Mouse (Mus musculus): ENCODE results near the gene Itga9.

The Itga9 gene

DNA sequence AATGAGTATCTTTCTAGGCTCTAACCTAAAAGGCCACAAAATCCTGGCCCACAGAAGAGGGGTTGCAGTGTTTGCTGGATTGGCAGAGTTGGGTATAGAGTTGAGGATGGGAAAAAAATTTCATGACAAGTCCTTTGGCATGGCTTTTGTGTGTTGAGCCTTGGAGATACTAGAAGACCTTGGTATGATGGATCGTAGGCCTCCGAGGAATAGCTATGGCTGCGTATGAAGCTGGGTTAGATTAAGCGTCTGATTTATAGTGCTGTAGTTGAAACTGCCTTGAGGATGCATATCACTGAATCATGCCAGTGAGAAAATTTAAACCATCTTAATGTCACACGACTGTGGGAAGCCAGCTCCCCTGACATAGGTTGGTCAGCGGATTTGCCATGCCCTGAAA is 114.6 kb downstream of the Itga9 start:
- in situ Hi-C loops (cut with MseI, MboI): no loop called here

DNA sequence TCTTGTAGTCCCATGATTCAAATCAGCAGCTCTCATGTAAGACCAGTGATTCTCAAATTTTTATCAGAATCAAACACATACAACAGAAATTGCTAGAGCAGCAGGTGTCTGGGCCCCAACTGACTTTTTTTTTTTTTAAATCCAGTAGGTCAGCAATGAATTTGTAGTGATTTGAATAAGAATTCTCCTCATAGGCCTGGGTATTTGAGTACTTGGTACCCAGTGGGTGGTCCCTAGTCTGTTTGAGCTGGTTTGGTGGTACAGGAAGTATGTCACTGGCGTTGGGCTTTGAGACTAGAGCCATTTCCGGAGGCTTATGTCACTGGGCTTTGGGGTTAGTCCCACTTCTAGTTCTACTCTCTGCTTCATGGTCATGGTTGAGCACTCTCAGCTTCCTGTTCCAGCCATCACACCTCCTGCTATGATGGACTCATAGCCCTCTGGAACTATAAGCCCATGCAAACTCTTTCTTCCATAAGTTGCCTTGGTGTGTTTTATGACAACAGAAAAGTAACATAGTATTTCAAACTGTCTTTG is 116.4 kb downstream of the Itga9 start:
- in situ Hi-C loops (cut with MseI, MboI): no loop called here

DNA sequence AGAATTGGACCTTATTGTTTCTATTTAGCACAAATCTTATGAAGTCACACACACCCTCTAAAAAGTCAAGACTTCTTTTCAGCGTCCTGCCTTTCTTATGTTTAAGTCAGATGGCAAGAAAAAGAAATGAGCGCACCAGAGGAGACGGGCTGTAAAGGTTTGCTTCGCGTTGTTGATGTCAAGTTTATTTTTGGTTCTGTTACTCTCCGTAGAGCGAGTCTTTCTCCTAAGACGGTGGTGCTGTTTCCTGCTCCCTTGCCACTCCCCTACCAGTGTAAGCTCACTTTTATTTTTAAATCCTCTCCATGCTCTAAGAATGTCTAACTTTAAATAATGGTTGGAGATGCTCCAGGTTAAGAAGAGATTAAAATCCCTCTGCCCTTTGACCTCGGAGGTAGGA is 118.6 kb downstream of the Itga9 start:
- in situ Hi-C loops (cut with MseI, MboI): no loop called here

DNA sequence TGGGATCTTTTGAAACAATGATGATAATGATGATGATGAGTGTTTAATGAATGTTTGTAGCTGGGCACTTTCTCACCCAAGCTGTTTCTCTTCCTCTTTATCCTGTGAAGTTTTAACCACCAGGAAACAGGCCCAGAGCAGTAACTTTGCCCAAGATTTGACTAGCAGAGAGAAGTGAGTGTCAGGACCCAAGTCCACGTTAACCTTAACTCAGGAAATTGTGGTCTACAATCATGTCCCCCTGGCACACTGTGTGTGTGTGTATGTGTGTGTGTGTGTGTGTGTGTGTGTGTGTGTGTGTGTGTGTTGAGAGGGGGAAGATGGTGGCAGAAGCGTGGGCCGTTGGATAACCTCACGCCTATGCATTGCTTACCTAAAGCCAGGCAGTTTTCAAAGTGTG is 120.1 kb downstream of the Itga9 start:
- in situ Hi-C loops (cut with MseI, MboI): no loop called here

DNA sequence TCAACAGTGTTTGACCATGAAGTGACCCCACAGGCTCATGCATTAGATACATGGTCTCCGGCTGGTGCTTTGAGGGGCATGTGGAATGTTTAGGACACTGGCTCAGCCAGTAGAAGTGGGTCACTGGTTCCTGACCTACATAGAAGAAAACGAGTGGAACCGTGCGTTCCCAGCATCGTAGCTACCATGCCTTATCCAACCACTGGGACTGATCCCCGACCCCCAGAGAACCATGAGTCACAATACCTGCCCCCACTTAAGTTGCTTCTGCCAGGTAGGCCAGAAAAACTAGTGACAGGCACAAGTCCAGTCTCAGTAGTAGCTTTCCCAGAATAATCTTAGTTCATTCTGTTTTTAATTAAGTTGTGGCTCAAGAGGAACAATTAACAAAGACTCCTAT is 121.8 kb downstream of the Itga9 start:
- in situ Hi-C loops (cut with MseI, MboI): no loop called here

DNA sequence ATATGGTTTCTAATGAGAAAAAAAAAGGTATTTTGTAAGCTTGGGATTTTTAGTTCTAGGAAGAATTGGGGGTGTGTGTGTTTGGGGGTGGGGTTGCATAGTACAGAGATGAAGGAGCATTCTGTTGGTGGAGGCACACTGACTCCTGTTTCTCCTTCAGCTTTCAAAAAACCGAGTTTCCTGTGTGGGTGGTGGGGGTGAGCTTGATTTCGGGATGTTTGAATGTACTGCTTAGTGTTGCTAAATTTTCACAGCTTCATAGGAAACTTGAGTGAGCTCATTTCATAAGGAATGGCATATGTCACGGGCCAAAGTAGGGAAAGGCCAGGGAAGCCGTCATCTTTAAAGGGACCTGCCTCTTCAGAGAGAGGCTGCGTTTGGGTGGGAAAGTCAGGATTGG is 122.5 kb downstream of the Itga9 start:
- in situ Hi-C loops (cut with MseI, MboI): no loop called here

DNA sequence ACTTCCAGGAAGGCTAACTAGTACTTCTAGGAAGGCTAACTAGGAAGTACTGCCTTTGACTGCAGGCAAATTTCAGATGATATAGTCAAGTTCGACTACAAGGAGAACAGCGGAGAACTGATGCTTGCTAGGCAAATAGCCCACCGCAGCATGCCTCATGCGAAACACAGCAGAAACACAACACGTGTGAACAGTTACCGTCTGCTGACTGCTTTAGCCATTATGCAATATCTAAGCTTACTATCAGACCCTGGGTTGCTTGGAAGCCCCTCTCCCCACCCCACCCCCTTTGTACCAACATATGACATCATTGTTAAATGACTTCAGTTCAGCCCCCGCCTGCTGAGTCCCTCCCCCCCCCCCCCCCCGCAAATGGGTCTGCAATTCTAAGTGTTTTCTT is 123.7 kb downstream of the Itga9 start:
- in situ Hi-C loops (cut with MseI, MboI): no loop called here

DNA sequence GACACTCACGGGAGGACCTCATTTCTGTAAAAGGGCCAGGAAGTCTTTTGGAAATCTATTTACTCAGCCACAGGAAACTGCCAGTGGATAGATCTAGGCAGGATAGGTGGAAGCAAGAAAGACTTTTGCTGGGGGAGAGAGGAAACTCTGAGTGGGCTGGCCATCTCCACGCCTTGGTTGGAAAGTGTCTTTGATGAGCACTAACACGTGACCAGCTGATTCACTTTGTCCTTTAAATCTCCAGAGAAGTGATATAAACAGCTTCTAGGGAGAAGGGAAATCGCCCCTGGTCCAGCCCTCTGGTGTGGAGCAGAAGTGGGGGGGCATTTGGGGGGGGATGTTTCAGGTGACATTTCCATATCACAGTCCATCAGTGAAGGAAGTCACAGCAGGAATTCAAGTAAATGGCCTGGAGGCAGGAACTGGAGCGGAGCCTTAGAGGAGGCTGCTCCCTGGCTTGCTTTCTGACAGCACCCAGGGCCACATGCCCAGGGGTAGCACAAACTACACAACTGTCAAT is 124.4 kb downstream of the Itga9 start:
- in situ Hi-C loops (cut with MseI, MboI): no loop called here

DNA sequence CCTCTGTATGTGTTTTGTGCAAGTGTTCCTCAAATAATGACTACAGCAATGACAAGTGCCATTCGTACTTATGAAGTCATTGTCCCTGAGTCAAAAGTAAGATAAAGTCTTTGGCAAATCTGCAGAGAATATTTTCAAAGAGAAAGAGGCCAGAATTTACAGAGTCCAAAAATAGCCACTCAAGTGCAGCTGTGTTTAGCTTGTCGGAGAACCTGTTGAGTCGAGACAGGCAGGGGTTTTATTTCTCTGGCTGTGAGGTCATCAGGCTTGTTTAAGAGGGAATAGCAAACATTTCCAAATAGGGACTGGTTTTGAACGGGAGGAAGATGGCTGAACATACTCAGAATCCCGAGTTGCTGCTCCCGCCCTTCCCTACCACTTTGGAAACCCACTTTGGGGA is 125.2 kb downstream of the Itga9 start:
- in situ Hi-C loops (cut with MseI, MboI): no loop called here

DNA sequence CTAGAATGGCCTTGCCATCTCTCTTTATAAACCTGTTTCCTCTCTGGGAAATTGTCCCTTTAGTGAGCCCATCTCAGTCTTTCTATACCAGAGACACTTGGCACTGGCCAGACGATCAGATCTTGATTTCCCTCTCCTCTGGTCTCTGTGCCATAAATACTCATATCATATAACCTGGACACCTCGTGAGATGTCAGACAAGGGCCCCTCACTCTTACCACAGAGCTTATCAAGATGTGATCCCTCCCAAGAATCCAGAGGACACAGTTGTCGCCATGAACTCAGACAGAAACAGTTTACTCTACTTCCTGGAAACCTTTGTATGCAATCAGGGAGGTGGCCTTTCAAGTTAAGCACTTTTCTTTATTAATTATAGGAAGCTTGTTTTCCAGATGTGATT is 127.1 kb downstream of the Itga9 start:
- in situ Hi-C loops (cut with MseI, MboI): no loop called here

DNA sequence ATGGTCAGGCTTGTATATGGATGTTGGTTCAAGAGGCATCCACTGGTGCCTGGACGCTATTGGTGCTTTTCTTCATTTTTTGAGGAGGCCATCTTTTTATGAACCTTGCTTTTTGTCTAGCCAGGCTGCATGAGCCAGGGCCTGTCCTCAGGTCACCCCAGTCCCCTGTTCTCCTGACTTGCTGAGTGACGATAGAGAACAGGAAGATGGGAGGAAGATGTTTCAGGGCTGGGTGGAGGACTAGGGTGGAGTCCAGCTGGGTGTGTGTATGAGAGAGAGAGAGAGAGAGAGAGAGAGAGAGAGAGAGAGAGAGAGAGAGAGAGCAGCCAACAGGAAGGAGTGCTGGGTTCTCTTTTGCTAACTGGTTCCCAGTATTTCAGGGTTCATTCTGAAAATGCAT is 130.6 kb downstream of the Itga9 start:
- in situ Hi-C loops (cut with MseI, MboI): no loop called here

DNA sequence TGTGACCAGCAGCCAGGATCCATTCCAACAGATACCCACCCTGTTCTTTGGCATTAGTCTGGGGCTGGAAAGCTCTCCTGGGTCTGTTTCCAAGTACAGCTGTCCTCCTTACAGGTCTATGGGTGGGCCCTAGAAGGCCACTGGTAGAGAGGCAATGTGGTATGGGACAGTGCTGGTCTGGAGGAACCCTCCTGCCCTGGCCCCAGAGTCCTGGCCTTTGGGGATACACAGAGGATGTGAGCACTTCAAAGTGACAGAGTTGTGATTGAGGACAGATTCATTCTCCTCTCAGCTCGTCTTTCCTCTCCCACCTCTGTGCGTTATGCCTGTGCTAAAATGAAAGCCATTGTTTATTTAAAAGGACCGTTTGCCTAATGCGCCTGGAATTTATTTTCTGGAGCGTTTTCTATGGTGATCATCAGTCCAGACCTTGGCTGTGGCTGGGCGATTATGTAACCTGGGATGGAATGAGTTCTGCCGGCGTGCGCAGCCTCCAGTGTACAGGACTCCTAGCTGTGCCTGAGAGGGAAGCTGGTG is 131.2 kb downstream of the Itga9 start:
- in situ Hi-C loops (cut with MseI, MboI): no loop called here

DNA sequence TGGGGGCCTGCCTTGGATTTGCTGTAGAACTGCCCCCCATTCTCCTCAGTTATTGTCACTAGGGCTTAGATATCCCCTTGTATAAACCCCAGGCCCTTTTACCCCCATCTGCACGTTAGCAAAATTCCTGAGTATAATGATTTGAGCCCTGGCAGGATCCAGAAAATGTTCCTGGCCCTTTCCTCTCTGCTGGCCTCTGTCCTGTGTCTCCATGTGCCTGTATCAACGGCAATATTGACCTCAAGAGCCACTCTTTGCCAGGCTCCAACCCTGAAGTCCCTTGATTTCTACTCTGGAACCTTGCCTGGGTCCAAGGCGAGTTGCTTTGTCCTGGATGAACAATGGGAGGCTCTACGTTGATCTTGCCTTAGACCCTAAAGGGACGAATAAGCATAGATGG is 131.8 kb downstream of the Itga9 start:
- in situ Hi-C loops (cut with MseI, MboI): no loop called here

DNA sequence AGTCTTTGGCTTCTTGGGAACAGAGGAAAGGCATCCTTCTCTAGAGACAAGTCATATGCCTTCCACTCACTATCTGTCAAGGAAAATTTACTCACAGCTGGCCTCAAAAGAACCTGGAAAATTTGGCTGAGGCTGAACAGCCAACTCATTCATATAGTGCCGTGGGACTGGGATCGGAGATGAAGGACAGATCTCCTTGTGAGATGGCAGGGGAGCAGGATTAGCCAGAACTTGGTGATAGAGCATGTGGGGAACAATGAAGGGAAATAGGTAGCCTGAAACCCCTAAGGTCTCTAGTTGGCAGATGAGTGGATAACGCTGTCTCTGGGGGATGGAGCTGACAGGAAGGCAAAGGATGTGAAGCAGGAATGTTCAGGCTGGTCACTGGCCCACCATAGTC is 132.6 kb downstream of the Itga9 start:
- in situ Hi-C loops (cut with MseI, MboI): no loop called here

DNA sequence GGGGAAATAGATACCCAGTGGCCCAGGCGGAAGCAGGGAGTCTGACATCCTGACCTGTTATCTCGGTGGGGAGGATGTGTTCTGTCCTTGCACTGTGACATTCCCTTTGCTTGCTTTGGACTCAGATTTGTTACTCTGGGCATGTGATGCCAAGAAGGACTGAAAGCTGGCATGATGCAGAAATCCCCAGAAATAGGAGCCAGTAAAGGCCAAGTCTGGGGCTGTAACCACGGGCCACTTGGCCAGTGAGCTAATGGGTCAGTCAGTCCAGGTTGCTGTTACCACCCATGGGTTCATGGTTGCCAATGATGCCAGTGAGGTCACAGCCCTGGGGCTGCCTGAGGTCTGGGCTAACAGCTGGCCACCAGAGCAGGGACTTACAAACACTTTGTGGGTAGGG is 133.2 kb downstream of the Itga9 start:
- in situ Hi-C loops (cut with MseI, MboI): no loop called here

DNA sequence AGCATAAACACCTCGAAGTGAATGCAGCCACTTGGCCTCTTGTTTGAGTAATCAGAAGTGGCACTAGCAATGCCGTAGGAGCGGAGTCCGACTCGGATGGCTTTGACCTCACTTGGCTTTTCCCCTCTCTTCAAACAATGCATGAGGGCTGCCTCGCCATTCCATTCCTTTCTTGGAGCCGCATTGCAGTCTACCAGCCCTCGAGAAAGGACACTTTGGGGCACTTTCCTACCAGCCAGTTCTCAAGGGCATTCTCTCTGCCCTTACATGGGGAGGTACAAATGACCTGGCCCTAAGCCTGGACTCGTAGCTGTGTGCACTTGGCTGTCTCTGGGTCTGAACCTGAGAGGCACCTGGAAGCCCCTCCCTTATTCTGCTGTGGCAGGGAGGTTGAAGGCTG is 134.8 kb downstream of the Itga9 start:
- in situ Hi-C loops (cut with MseI, MboI): no loop called here

DNA sequence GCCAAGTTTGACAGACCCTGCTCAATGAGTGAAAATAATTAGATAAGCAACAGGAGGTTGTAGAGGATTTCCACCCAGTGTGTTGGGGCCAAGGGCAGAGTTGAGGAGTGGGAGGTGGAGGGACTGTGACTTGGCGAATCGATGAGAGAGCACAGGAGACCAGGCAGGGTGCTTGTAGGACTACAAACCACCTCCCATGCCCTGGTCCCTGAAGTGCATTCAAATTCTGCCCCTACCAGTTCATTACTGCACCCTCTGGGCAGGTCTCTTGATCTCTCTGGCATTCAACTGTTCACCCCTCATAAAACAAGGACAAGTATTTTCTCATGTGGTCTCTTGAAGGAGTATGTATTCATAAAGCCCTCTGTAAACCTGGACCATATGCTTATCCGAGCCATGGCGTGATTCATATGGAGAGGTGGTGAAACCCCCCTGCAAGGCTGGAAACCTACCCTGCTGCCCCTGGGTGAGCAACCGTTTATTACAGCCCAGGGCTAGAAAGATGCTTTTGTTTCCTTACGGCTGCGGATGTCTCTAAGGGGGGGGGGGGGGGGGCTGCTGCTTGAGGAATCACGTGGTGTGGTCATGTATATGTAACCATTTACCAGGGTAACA is 143.0 kb downstream of the Itga9 start:
- in situ Hi-C loops (cut with MseI, MboI): no loop called here

DNA sequence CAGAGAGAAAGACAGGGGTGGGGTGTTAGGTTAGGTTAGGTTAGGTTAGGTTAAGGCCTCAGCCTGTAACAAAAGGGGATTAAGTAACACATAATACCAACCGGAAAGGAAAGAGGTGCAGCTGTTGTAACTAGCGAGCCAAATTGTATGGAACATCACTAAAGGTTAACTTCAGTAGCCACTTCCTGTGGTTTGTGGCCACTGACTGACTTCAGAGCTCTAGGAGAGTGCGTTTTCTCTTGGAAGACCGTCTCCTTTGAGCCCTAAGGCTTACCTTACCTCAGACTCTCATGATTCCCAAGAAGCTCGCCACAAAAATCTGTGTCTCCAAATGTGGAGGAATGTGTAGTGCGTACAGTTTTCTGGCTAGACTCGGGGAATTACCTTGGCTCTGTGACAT is 144.3 kb downstream of the Itga9 start:
- in situ Hi-C loops (cut with MseI, MboI): no loop called here

DNA sequence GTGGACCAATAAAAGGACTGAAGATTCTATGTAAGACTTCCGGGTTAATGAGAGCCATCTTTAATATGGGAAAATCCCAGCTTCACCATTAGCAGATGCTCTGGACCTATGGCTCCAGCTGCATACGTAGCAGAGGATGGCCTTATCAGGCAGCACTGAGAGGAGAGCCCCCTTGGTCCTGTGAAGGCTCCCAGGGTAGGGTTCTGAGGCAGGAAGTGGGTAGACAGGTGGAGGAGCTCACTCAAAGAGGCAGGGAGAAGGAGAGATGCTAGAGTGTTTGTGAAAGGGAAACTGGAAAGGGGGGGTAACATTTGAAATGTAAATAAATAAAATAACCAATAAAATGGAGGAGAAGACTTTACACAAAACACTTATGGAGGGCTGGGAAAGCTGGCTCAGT is 145.9 kb downstream of the Itga9 start:
- in situ Hi-C loops (cut with MseI, MboI): no loop called here

DNA sequence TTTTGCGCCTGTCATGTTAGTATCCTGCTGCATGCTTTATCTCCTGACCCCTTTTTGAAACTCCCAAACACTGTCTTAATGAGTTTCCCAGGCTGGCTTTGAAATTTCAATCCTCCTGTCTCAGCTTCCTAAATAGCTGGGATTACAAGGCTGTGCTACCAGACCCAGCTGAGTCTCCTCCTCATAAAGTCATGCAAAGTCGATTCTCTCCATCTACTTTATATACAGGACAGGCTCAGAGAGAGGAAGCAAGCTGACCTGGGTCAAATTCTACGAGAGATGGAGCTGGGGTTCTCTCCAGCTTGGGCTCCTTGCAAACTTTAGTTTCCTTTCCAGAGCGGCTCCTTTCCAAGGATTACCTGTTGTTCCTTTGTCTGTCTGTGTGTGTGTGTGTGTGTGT is 153.0 kb downstream of the Itga9 start:
- in situ Hi-C loops (cut with MseI, MboI): no loop called here

DNA sequence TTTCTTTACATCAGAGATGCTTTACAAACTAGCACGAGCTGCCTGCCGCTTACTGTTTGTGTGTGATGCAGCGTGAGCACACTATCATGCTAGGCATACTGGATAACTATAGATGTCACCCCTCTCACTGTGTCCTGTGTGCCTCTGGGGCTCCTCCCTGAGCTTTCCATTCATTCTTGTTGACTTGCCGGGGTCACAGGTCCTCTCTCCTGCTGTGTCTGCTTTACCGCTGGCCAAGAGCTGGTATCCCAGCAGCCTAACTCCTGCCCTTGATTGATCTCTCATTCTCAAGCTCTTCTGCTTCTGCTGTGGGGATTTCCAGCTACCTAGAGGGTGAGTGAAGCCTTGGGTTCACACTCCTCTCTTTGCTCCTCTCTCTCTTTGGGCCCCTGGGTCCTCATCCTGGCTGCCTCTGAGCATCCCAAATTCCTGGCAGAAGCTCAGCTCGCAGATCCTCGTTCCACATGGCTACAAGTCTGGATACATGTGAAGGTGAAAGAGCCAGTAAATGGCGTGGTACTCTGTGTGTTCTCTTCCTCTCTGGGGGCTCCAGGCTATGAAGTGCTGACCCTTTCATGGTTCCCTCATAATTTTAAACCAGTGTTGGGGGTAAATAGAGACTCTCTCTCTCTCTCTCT is 155.6 kb downstream of the Itga9 start:
- in situ Hi-C loops (cut with MseI, MboI): no loop called here

DNA sequence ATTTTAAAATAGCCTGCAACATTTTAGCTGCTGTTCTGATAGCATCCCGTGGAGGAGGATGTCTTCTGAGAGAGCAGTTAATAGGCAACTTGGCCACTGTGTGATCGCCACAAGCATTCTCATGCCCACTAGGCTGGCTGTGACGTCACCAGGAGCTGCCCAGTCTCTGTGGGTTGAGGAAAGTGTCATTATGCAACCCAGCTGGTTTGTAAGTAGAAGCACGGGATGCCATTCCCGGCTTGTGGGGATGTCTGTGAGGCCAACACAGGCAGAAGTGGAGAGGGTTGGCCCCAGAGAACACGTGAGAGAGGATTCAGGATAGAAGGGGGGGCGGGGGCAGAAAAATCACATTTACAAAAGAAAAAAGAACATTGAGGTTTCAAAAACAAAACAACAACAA is 156.3 kb downstream of the Itga9 start:
- in situ Hi-C loops (cut with MseI, MboI): no loop called here

DNA sequence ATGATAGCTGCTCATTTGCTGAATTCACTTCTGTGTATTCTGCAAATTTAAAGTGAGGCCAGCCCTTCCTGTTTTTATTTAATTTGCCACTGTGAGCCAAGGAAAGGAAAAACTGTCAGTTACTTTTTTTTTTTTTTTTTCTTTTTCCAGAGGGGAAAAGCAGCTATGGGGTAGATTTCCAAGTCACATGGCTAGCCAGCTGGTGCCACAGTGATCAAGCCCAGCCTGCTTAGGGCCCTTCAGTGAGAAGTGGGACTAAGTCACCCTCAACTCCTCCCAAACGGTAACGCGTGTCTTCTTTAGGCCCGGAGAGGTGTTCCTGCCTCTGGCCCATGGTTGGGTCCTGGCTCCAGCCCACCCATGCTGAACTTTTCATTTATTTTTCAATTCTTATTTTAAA is 156.7 kb downstream of the Itga9 start:
- in situ Hi-C loops (cut with MseI, MboI): no loop called here
